Mouse (Mus musculus): ENCODE results near the gene Ptprm.

DNA sequence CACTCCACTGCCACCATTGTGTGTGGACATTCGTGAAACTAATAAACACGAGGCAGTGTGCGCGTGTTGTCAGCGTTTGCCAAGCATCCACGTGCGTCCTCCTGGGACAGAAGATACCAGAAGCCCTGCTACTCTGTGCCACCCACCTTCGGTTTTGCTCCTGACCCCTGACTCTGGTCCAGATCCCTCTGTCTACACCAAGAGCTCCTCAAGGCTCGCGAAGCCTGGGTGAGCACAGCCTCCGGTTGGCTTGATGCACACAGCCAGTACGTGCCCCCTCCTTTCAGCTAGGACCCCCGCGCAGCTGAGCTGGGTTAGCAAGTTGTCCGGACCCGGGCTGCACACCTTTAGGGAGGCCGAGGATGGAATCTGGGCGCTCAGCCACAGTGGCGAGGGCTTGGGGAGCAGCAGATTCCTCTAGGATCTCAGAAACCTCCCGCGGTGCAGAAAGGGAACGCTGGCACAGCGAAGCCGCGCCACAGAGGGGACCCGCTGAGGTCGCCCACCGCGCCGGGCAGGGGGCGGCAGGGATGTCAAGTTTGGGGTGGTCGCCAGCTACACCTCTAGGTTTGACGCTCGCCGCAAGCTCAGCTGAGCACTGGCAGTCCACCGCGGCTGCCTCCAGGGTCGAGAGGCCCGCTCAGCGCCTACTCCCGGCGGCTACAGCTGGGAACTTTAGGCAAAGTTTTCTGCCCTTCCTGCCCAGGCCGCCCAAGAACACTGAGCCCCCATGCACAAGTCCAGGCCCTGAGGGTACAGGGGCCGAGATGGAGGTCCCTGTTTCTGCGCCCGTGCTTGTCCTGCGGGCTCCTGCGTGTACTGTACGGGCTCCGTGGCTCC lies 1.1 kb downstream of the Ptprm start:
- TF ChIP-seq GATA1 (IDR thresholded peaks at IDR 0.05; ENCODE audit: low read length), result no peak
- TF ChIP-seq TAL1 (IDR thresholded peaks at IDR 0.05; ENCODE audit: low read length), result no peak
